Mouse (Mus musculus) Patski (cell line): Measurements from ENCODE around the gene Il1r1. TPM values are rescaled to one million over a fixed set of nuclear protein-coding genes. Genes with fewer than 3 reads are reported as not detected.

Source experiments
- ATAC-seq: fragments of 100-300 bp; one replicate; pipeline ENCODE4 v1.8.0; 2021
- CTCF ChIA-PET: fragments of 350-600 bp; sonication (Branson Sonifier 250); formaldehyde crosslinking; loops from one replicate; lab custom pipeline; 2022; ENCODE audit warnings: inconsistent platforms; lab: Charles Lee
- POLR2A ChIA-PET: fragments of 350-600 bp; sonication (Branson Sonifier 250); formaldehyde crosslinking; loops from one replicate; lab custom pipeline; 2022; ENCODE audit warnings: antibody characterized with exemption, inconsistent platforms; lab: Charles Lee
- DNase-seq: peaks from one replicate; pipeline ENCODE4 v3.0.0-alpha.2; 2011; ENCODE audit warnings: low read depth, low spot score
- H3K27me3 ChIP-seq: fragments of 371-371 bp; one replicate; pipeline ENCODE4 v1.5.1; 2021
- CTCF ChIP-seq: fragments of 100-300 bp; IDR thresholded peaks from one replicate; pipeline ENCODE4 v1.5.1; 2021
- in situ Hi-C: fragments of 300-500 bp; cut with MboI; formaldehyde crosslinking; loops from 3 replicates; pipeline ENCODE4 v1.11.1; 2018; ENCODE audit warnings: low pct_unique_long_range_greater_than_20kb, mixed read lengths
- polyA plus RNA-seq: library from polyadenylated mRNA; unstranded; gene quantifications from one replicate; pipeline ENCODE4 v1.2.3, GENCODE M21; 2021

The Il1r1 gene
- polyA plus RNA-seq, 1 experiment from 2014 or later = 32.6 TPM

DNA sequence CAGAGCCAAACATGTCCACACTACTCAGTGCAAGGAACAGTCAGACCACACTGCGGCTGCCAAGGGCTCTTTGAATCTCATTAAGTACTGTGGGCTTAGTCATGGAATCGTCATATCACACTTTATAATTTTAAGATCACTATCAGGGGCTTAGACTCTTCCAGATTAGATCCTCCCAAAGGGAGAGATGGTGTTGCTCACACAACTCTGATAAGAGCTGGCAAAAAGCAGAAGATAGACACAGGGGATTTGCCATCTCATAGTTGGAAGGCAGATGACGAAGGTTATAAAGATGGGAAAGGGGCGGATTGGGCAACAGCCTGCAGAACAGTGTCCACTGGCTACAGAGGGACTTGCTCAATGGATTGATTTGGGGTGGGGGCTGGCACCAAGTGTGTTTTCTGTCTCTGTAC is 130.6 kb downstream of the Il1r1 start:
- no peaks in the 10 kb centered on the region for H3K27me3 ChIP-seq
- DNase-seq (no peak), ATAC-seq (no peak)
- POLR2A ChIA-PET = no interaction called here
- CTCF ChIA-PET = interaction anchor here (1.4 kb wide), 1 partner anchor 17 kb away, joined by 3 read pairs; no protein-coding TSS in a partner anchor
- in situ Hi-C loops = no loop called here
- no peak for TF ChIP-seq CTCF

DNA sequence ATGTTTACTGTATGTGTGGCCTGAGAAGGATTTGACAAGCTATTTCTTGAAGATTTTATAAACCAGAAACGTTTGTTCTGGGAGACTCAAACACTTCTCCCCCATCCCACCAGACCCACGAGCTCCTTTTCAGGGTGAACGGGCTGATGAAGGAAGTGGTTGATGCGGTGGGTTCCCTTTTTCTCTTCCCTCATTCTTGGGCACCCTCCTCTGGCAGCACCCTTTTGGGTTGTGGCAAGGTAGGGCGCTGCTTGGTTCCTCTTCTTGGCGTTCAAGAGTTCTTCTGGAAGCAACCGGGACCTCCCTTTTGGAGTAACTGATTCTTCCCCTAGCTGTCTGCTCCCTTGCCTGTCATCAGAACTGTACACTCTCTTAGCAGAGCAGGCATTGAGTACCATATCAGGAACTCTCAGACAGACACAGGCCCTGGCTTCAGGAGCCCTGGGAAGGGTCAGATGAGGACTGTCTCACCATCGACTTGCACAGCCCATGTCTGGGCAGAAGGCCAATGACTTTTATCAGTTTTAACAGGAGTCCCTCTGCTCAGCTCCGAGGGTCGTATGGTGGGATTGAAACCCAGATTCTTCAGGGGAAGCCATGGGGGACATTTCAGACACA is 131.1 kb downstream of the Il1r1 start:
- DNase-seq (no peak), ATAC-seq (no peak)
- ChIA-PET CTCF (no interaction called here), POLR2A (no interaction called here)
- in situ Hi-C loops = no loop called here
- no peaks in the 10 kb centered on the region for H3K27me3 ChIP-seq
- TF ChIP-seq CTCF = no peak

DNA sequence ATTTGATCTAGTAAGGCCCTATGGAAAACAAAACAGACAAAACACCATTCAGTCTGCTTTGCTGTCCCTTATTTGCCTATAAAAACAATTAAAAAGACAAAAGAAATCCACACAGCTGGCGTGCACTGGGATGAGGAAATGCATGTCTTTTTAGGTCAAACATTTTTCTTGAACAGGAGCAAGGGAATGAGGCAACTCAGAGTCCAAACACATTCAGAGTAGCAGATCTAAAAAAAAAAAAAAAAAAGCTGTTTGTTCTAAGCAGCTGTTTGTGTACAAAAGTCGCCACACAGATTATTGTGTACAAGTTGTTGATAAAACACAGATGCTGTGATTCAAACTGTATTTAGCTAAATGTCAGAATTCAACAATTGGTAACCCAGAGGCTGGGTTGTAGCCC is 133.0 kb downstream of the Il1r1 start:
- ATAC-seq = no peak
- H3K27me3 ChIP-seq = no peaks in the 10 kb centered on the region
- in situ Hi-C loops = no loop called here
- CTCF ChIA-PET = interaction anchor here (0.7 to 1.0 kb wide), 2 partner anchors 22 to 326 kb away, joined by 3 read pairs; no protein-coding TSS in a partner anchor
- DNase-seq = no peak
- POLR2A ChIA-PET = no interaction called here
- TF ChIP-seq CTCF = no peak

DNA sequence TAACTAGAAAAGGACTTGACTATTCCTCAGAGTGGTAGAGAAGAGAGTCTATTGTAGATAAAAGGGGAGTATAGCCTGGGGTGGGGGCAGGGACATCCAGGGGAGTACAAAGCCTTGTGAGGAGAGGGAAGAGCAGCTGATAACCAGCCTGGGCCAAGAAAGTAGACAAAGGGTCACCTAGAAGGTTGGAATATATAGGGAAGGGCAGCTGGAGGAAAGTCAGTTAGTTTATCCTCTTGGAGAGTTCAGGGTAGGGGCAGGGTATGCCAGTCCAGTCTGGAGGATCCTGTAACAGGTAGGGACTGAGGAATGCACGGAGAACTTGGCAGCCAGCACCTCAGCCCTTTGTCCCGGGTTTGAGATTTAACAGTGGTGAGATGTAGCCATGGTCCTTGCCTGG is 133.5 kb downstream of the Il1r1 start:
- H3K27me3 ChIP-seq = no peaks in the 10 kb centered on the region
- ChIA-PET CTCF (interaction anchor here (0.7 to 1.0 kb wide), 2 partner anchors 22 to 327 kb away, joined by 3 read pairs; no protein-coding TSS in a partner anchor), POLR2A (interaction anchor here (1.0 kb wide), 1 partner anchor 8 kb away, joined by 3 read pairs; no protein-coding TSS in a partner anchor)
- in situ Hi-C loops = no loop called here
- no peak for TF ChIP-seq CTCF
- no peak for ATAC-seq
- DNase-seq = no peak

DNA sequence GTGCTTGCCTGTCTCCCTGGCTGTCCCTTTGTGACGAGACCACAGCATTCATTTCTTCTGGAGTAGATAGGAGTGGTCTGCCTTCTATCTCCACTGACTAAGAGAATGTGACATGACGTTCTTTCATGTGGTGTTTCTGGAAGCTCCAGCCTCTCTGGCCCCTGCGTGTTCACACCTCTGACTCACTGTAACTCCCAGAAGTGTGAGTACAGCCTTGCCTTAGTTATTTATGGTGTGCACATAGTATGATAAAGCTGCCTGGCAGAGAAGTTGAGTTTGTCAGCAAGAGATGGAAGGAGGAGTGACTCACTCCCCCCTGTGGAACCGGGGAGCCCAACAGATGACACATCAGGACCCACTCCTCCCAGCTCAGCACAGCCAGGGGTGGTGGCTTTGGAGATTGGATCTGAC is 133.9 kb downstream of the Il1r1 start:
- no peak for TF ChIP-seq CTCF
- POLR2A ChIA-PET = interaction anchor here (1.0 kb wide), 1 partner anchor 9 kb away, joined by 3 read pairs; no protein-coding TSS in a partner anchor
- ATAC-seq = peak; percentile 44
- DNase-seq = peak; percentile 33
- no peaks in the 10 kb centered on the region for H3K27me3 ChIP-seq
- CTCF ChIA-PET = interaction anchor here (1.0 kb wide), 1 partner anchor 21 kb away, joined by 3 read pairs; no protein-coding TSS in a partner anchor
- in situ Hi-C loops = no loop called here

DNA sequence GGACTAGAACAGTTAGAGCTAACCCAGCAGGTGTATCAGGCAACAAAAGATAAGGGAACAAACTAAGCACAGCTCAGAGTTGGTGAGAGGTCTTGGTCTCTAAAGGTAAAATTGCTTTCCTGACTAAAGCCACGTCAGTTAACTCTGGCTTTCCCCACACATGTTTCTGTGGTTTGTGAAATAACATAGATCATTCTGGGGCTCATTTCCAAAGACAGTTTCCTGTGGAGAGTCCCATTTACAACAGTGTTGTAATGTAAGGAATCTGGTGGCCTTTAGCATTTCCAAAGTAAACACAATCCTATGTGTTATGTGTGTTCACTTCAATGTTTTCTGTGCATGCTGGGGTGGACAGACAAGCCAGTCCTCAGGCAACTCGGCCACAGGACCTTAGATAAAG is 134.9 kb downstream of the Il1r1 start:
- in situ Hi-C loops = no loop called here
- DNase-seq (no peak), ATAC-seq (no peak)
- ChIA-PET CTCF (no interaction called here), POLR2A (no interaction called here)
- no peak for TF ChIP-seq CTCF
- no peaks in the 10 kb centered on the region for H3K27me3 ChIP-seq

DNA sequence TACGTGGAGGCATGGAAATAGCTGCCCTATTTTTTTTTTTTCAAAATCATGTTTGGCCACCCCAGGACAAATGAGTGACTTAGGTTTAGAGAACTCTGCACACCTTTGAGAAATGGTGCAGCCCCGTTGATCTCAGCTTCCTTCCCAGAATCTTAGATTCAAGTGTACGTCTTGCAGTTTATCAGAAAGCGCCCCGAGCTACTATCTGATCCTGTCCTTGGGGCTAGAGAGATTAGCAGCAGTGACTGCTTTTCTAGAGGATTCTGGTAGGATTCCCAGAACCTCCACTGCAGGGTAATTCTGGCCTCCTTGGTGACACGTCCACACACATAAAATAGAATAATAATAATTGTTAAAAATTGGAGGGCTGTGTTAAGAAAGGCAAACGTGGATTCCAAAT is 136.1 kb downstream of the Il1r1 start:
- H3K27me3 ChIP-seq = no peaks in the 10 kb centered on the region
- DNase-seq = no peak
- POLR2A ChIA-PET = no interaction called here
- CTCF ChIA-PET = no interaction called here
- no peak for TF ChIP-seq CTCF
- in situ Hi-C loops = no loop called here
- ATAC-seq = no peak

DNA sequence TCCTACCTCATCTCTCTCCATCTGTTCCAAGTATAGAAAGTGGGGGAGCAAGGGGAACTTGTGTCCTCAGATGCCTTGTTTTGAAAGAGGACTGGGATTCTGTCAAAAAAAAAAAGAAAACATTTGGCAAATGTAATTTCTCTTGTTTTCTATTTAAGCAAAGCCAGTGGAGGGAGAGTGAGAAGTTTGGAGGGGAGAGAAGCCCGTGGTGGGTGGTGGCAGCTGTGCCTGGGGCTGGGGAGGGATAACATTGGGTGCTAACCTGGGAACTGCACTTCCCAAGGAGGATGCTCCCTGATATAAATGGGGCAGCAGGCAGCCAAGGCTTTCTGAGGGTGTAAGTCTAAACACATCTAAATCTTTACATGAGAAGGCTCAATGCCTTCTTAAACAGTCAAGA is 136.7 kb downstream of the Il1r1 start:
- ATAC-seq (no peak), DNase-seq (no peak)
- in situ Hi-C loops = no loop called here
- ChIA-PET POLR2A (no interaction called here), CTCF (no interaction called here)
- TF ChIP-seq CTCF = no peak
- H3K27me3 ChIP-seq = no peaks in the 10 kb centered on the region

DNA sequence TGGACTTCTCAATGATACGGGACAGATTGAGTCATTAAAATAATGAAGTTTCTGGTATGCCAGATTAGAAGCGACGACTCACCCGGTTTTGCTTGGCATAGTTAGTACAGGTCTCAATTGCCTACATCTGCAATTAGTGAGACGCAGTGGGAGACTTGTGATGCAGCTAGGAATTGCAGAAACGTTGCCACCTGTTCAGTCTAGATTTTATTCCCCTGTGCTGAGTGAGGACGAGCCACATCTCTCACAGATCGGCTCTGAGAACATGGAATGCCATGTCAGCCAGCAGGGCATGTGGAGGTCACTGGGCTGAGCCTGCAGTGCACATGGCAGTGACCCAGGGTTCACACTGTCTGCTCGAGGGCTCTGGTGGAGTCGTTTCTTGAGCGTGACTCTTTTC is 137.9 kb downstream of the Il1r1 start:
- in situ Hi-C loops = no loop called here
- no peaks in the 10 kb centered on the region for H3K27me3 ChIP-seq
- POLR2A ChIA-PET = no interaction called here
- DNase-seq (no peak), ATAC-seq (no peak)
- TF ChIP-seq CTCF = no peak
- CTCF ChIA-PET = no interaction called here

Other genes starting within 250 kb of the Il1r1 start
- gene Il1r2, start 151.0 kb upstream of the Il1r1 start, polyA plus RNA-seq = 0.04 TPM
- gene Il1rl2, start 99.5 kb downstream of the Il1r1 start, polyA plus RNA-seq = not detected
- gene Il1rl1, start 204.5 kb downstream of the Il1r1 start, polyA plus RNA-seq = 3.6 TPM
- not detected for gene Il18r1, start 240.5 kb downstream of the Il1r1 start, polyA plus RNA-seq